Mouse (Mus musculus): ENCODE data around the gene Tbrg1.
A peak's percentile ranks its signal among the peaks of the same experiment; 100 is the strongest.

The Tbrg1 gene

DNA sequence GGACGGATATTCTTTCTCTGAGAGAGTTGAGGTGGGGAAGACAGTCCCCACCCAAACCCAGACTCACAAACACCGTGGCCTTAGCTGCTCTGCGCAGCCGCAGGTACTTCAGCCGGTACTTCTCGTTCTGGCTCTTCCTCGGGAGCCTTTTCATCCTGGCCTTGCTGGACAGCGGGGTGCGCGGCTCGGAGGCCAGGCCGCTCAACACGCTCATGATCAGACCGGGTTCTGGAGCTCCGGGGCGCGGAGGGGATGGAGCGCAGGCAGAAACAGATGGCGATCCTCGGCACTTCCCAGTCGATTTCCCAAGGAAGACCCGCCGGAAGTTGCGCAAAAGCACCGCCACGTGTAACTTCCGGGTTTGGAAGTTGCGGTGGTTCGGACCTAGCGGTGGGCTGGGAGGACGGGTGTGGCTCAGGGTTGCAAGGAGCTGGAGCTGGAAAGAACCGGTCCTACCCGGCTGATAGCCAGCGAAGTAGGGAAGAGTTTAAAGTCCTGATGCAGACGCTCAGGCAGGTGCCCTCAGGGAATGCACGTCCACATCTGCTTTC, at the start of gene Tbrg1:
Gene Tbrg1, minus strand, starts transcription at position 382 of the 551 bp plus-strand sequence.
- peak; percentile 87 for DNase-seq

- DNase-seq = no peak
These were observed 33.0 kb upstream of the Tbrg1 start for GRCm38 (mm10) chr9:37689970-37690686.

DNA sequence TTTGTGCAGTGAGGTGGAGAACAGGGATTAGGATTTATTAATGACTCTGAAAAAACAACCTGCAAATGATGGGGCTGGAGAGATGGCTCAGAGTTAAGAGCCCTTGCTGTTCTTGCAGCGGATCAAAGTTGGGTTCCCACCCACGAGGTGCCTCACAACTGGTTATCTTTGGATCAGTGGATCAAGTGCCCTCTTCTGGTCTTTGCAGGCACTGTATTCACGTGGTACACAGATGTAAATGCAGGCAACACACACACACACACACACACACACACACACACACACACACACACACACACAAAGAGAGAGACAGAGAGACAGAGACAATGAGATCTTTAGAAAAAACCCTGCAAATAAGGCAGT, 30.8 kb upstream of the Tbrg1 start:
- no peak for DNase-seq

- DNase-seq = no peak
These were observed 30.3 kb upstream of the Tbrg1 start for GRCm38 (mm10) chr9:37687288-37687940.

- no peak for DNase-seq
These were observed 24.0 kb upstream of the Tbrg1 start for GRCm38 (mm10) chr9:37681123-37681522.

GRCm38 (mm10) chr9:37675287-37675686, 18.2 kb upstream of the Tbrg1 start:
- DNase-seq = no peak

DNA sequence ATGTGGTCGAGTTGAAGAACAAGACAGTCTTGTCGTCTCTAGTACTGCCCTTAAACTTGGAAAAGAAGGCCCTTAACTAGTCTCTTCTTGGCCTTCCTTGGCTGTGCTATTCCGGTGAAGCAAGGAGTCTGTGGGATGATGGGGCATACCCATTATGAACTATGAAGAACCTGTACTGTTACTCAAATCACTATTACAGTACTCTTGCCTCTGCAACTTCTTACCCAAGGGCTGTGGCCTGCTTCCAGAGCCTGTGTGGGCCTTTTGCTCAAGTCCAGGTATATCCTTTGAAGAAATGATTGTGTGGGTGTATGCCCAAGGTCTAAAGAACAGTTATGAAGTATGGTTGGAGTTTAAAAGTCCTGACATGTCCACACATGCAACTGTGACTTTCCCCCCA, 13.1 kb upstream of the Tbrg1 start:
- no peak for DNase-seq

DNA sequence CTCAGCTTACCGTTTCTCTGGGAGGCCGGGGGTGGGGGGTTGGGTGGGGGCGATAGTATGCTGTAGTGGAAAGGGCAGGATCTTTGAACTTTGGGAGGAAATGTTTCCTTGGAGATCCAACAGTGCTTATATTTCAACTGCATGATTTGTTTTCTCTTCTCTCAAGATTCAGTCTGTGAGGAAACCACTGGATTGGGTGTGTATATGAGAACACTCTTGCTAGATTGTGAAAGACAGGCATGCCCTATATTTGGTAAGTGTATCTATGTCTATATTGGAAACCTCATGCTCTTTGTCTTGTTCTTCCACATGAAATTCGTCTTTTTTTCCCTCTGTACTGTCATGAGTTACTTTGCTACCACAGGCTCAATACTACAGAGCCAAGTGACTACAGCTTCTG, 12.6 kb upstream of the Tbrg1 start:
- DNase-seq = no peak

- DNase-seq = no peak
These were observed 12.0 kb upstream of the Tbrg1 start, which contains the start of gene Panx3 for GRCm38 (mm10) chr9:37669115-37669514. Panx3 (minus strand) TSS chr9:37669235.

- DNase-seq = no peak
These were observed 8.9 kb upstream of the Tbrg1 start for GRCm38 (mm10) chr9:37666045-37666444.

DNA sequence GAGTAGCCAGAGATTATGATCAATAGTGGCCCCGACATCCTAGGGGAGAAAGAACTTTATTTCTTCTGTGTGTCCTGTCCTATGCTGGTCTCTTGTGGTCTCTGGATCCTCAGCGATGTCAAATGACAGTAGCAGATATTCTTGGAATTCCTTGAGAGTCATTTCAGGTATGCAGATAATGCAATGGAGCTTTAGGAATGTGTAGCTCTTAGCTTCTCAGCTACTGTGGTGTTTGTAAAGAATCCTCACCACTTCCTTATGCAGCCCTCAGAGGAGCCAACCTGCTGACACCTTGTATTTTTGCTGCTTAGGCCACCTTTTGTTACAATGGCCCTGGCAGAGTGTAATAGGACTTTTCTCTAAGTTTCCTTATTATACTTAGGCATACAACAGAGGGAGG, 7.5 kb upstream of the Tbrg1 start:
- no peak for DNase-seq

GRCm38 (mm10) chr9:37663210-37663609, 6.1 kb upstream of the Tbrg1 start:
- no peak for DNase-seq

DNA sequence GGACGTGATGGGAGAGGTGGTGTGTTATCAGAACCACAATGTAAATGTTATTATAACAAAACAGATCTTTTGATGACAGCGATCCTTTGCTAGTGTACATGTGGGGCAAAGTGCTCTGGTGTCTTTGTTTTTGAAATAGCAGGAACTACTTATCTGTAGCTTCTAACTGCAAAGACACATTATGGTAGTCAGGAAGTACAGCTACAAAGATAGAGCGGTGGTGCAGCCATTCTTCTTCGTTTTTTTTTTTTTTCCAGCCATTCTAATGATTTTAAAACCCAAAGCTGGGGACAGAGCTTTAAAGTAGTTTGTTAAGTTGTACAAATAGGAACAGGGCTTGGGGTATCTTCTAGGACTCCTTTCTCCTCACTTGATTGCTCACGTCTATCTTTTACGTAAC, 2.3 kb upstream of the Tbrg1 start:
- DNase-seq = no peak

DNA sequence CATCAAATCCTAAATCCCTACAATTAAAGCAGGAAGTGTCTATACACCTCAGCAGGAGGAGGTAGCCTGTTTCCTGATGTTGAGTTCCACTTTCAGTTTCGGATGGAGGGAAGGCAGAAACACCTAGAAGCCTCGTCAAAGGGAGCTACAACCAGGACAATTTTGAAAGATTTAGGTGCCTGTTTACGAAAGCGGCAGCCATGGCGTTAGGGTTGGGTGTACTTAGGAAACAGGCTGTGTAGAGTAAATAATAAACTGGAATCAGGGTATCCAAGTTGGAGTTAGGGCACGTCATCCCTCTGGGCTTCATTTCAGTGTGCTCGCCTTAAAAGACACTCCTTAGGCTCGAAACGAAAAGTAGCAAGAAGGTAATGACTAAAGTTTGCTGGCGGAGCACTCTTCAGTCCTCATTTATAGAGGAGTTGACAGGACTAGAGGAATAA, 652 bp downstream of the Tbrg1 start:
- peak; percentile 12 for DNase-seq

DNA sequence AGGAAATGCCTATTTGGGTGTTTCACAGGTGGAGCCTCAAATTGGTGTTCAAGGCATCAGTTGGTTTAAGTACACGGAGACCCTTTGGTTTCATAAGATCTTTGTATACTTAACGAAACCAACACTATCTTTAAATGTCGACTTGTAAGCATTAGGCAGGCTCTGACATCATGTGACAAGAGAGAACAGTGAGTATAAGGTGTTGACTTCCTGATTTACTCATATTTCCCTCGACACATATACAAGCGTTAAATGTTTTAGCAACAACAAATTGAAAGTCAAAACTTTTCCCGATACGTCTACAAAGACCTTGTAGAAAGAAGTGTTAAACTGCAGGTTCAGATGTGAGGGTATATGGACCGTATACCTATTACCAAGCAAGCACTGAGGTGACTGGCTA, 1.2 kb downstream of the Tbrg1 start:
- DNase-seq = no peak

DNA sequence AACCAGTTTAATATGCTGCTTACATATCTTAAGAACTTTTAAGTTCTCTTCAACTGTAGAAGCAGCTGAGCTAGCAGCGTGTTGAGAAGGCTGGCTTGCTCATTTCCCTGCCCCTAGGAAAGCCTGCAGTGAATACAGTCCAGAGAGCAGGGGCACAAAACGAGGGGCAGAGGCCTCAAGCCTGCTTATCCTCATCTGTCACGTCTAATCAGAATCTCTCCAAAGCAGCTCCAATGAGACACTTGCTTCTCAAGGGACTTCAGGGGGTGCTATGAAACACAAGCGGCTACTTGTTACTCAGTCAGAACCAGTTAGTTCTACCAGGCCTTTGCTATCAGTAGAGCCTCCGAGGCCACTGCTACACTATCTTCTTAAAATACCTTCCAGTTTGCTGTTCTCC, 3.3 kb downstream of the Tbrg1 start:
- no peak for DNase-seq

DNA sequence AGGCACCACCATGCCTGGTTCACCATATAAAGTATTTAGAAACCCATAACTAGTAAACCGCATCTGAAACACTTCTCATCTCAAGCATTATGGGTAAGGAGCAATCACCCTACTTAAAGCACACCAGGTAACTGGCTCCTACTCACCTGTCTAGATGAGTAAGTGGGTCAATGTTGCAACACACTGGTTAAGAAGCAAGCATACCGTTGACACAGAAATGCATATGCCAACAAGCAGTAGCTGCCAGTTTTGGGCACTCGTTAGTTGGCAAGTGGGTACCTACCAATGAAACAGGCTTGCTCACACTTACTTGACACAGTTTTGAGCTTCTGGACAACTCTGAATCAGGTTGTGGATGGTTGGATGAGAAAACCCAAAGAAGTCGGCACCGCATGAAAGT, 6.5 kb downstream of the Tbrg1 start:
- no peak for DNase-seq

GRCm38 (mm10) chr9:37646246-37646645, 10.9 kb downstream of the Tbrg1 start:
- DNase-seq = no peak

GRCm38 (mm10) chr9:37638721-37639120, 18.4 kb downstream of the Tbrg1 start:
- DNase-seq = no peak

DNA sequence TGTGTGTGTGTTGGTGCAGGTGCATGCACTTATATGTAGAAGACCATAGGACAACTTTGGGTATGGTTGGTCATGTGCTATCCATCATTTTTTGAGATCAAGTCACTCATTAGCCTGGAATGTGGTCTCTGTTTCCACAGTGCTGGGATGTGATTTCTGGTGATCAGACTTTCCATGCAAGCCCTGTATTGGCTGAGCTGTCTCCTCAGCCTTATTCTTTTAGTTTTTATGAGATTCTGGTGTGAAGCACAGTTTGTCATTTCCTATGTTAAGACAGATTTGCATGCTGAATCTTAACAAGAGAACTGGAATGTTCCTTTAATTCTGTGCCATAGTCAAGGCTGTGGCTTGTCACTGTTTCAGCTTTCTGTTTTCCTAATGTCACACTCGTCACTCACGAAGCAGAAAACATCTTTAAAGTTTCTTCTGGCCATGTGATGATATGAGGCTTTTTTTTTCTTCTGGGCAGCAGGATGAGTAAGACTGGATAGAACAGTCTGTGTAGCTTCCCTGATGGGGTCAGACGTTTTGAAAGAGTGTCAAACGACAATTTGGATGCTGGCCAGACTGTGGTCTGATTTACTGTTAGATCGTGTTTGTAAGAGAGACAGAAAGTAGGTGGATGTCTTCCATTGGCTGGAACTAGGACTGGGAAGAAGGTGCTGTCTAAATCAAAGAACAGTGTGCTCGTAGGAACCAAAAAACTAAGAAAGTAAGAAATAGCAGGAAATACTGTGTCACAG, 20.1 kb downstream of the Tbrg1 start:
- DNase-seq = no peak

GRCm38 (mm10) chr9:37636335-37636734, 20.8 kb downstream of the Tbrg1 start:
- peak; percentile 21 for DNase-seq

DNA sequence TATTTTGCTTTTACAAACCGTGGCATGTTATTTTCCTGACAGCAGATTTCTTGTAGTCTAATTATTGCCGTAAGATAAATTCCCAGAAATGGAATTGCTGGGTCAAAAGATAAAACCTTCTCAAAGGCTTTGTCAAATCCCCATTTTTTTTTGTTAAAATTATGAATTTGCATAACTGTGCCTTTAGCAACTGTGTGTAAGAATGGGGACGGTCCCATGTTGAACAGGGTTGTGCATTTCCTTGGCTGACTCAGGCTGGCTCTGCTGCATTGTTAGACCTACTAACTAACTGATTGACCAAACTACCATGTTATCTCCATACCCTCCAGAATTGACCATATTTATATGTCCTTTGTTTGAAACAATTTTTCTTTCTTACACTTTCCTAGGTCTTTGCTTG, 22.8 kb downstream of the Tbrg1 start:
- DNase-seq = no peak

DNA sequence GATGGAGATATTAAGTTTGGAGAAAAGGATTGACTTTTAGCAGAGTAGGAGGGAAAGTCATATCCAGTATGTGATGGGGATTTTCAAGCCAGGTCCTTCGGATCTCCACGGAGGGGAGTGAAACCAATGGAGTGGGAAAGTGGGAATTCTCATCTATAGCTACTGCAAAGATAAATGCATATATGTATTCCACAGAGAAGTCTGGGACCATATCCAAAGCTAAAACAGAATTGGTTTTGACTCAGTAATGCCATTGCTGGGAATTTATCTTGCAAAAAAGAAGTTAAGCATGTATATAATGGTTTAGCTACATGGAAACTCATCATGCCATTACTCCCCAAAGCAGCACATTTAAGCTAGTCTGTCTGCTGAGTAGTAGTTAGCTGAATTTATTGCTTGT, 24.8 kb downstream of the Tbrg1 start:
- DNase-seq = no peak

GRCm38 (mm10) chr9:37629941-37630340, 27.2 kb downstream of the Tbrg1 start:
- DNase-seq = no peak
